Mouse (Mus musculus) myocyte (in vitro differentiated cells): ENCODE measurements around the gene Fam131b.

Experiments used
- E2F4 ChIP-seq: IDR thresholded peaks from one replicate; pipeline ENCODE4 v1.6.1; 2011; ENCODE audit warnings: mild to moderate bottlenecking, control low read depth, moderate library complexity; ENCODE audit not compliant: insufficient read depth
- POLR2A ChIP-seq: IDR thresholded peaks from one replicate; pipeline ENCODE4 v1.6.1; 2011; ENCODE audit warnings: low read depth, mild to moderate bottlenecking, control low read depth, moderate library complexity; ENCODE audit not compliant: insufficient read length
- POLR2AphosphoS2 ChIP-seq: IDR thresholded peaks from one replicate; pipeline ENCODE4 v1.6.1; 2011; ENCODE audit warnings: low read depth, control low read depth; ENCODE audit not compliant: insufficient read length
- REST ChIP-seq: IDR thresholded peaks from one replicate; pipeline ENCODE4 v1.6.1; 2011; ENCODE audit warnings: mild to moderate bottlenecking, control low read depth, moderate library complexity; ENCODE audit not compliant: insufficient read depth, insufficient read length
- USF1 ChIP-seq: IDR thresholded peaks from one replicate; pipeline ENCODE4 v1.6.1; 2011; ENCODE audit warnings: low read depth, mild to moderate bottlenecking, control low read depth, moderate library complexity

DNA sequence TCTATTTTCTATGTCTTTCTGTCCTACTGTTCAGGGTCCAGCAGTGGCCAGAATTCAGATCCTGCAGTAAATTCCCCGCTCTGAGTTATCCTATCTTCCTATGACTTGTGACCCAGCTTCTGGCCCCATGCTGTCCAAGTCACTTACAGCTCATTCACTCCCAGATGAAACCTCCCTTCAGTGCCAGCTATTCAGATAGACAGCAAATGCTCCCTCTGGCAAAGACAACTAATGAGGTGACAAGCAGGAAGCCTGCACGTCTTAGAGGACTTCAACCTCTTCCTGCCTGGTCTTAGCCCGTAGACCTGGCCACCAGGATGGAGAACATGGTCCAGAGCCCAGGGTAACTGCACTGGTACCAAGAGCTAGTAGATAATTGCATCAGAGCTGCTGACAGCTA is 38.5 kb upstream of the Fam131b start:
- TF ChIP-seq POLR2A (peak; percentile 32), USF1 (no peak), E2F4 (no peak), REST (no peak), POLR2AphosphoS2 (peak; percentile 74)
